Mouse (Mus musculus) colon, adult 2 months (tissue): ENCODE data around the gene Rdh7. TPM values are rescaled to one million over a fixed set of nuclear protein-coding genes. Genes with fewer than 3 reads are reported as not detected.

ENCODE experiments used
- polyA plus RNA-seq: library from polyadenylated mRNA; depleted of rRNA; stranded (reverse); fragments of >200 nt; gene quantifications from 2 replicates; pipeline ENCODE4 v1.2.3, GENCODE M21; 2012; rRNA removed

Rdh7 gene
- polyA plus RNA-seq, result 0.06 and 0.08 TPM in 2 replicates

DNA sequence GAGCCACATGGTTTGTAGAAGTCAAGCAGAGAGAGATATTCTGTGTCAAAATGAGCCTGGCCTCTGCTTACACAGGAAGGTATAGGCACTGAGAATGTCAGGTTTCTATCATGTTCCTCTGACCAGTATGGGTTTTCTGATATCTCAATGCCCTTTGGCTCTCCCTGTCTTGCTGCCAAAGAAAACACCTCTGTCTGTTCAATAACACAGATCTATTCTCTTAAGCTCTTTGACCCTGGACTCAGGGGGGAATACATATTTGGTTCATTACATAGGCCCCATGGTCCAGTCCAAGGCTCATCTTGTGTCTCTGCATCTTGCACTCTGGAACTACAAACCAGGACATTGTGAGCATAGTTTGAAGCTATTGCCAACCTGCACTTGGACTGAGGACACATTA, at the start of gene Rdh7:
Gene Rdh7, minus strand, starts transcription at position 213 of the 400 bp plus-strand sequence.

DNA sequence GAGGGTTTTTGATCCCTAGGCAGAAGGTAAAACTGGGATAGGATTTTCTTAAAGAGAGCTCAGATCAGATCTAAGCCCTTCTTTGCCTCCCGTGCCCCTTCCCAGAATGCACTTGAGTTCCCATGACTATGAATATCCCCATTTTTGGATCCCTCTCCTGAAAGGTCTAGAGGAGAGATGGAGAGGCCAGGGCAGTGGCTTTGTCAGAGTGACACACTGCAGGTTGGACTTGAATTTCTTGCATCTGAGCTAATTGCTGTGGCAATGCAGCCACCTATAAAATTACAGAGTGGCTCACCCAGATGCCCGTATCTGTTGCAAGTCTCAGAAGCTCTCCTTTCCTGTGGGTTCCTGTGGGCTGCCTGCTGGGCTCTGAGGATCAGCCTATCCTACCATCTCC, 9.6 kb upstream of the Rdh7 start, which contains the start of gene Sdr9c7:
Gene Sdr9c7, plus strand, starts transcription at position 301 of the 400 bp plus-strand sequence.

DNA sequence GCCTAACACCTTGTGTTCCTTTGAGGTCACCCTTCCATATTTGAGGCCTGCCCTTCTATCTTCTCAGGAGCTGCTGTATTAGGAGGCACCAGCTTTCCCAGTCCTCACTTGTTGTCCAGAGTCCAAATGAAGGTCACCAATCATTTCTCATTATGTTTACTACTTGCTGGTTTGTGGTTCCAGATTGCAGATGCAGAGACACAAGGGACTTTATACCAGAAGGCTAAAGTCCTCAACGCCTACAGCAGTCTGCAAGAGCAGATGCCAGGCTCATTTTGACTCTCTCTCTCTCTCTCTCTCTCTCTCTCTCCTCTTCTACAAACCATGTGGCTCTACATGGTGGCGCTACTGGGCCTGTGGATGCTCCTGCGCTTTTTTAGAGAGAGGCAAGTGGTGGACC, 22.4 kb downstream of the Rdh7 start, which contains the start of gene Rdh16f2:
Gene Rdh16f2, plus strand, starts transcription at position 243 of the 400 bp plus-strand sequence.

DNA sequence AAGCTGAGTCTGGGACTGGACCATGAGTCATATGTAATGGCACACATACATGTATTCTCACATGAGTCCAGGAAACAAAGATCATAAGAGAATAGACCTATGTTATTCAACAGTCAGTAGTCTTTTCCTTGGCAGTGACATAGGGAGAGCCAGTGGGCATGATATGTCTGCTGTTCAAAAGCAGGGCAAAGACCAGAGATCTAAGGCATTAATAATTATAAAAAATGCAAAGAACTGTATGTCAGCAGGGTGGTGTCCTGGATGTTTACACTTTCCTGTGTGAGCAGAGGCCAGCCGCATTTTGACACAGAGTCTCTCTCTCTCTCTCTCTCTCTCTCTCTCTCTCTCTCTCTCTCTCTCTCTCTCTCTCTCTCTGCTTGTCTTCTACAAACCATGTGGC, 39.0 kb downstream of the Rdh7 start, which contains the start of gene Rdh19:
Gene Rdh19, plus strand, starts transcription at position 301 of the 400 bp plus-strand sequence.

Other genes starting within 250 kb of the Rdh7 start
- 65.8 and 79.3 TPM in 2 replicates for gene Stat6, start 245.8 kb downstream of the Rdh7 start, polyA plus RNA-seq
- 2.4 TPM in 2 replicates for gene Nemp1, start 221.9 kb downstream of the Rdh7 start, polyA plus RNA-seq
- gene Nab2, start 220.2 kb downstream of the Rdh7 start, polyA plus RNA-seq, result 14.5 and 15.4 TPM in 2 replicates
- 132 and 140 TPM in 2 replicates for gene Myo1a, start 183.6 kb downstream of the Rdh7 start, polyA plus RNA-seq
- not detected in 2 replicates for gene Tac2, start 164.3 kb downstream of the Rdh7 start, polyA plus RNA-seq
- gene Zbtb39, start 149.3 kb downstream of the Rdh7 start, polyA plus RNA-seq, result 6.9 and 7.8 TPM in 2 replicates
- gene Gpr182, start 137.1 kb downstream of the Rdh7 start, polyA plus RNA-seq, result 1.7 TPM in 2 replicates
- 0.21 and 0.34 TPM in 2 replicates for gene Rdh1, start 129.1 kb downstream of the Rdh7 start, polyA plus RNA-seq
- gene Rdh16f1, start 129.0 kb downstream of the Rdh7 start, polyA plus RNA-seq, result 0.12 and 1.0 TPM in 2 replicates
- gene Rdh9, start 112.4 kb downstream of the Rdh7 start, polyA plus RNA-seq, result 7.8 and 13.4 TPM in 2 replicates
- gene Rdh16, start 87.7 kb downstream of the Rdh7 start, polyA plus RNA-seq, result 11.2 and 12.1 TPM in 2 replicates
- 0.10 and 0.49 TPM in 2 replicates for gene Rdh19, start 38.9 kb downstream of the Rdh7 start, polyA plus RNA-seq
- gene Rdh16f2, start 22.3 kb downstream of the Rdh7 start, polyA plus RNA-seq, result 0.31 and 1.4 TPM in 2 replicates
- 0.27 TPM in 1 of 2 replicates, not detected in the other for gene Sdr9c7, start 9.7 kb upstream of the Rdh7 start, polyA plus RNA-seq
- gene Hsd17b6, start 118.8 kb upstream of the Rdh7 start, polyA plus RNA-seq, result not detected in 2 replicates
- 2.0 and 2.3 TPM in 2 replicates for gene Prim1, start 126.4 kb upstream of the Rdh7 start, polyA plus RNA-seq
- gene Naca, start 146.8 kb upstream of the Rdh7 start, polyA plus RNA-seq, result 168 and 269 TPM in 2 replicates
- 31.9 and 33.8 TPM in 2 replicates for gene Ptges3, start 170.1 kb upstream of the Rdh7 start, polyA plus RNA-seq
- 5,215 and 5,581 TPM in 2 replicates for gene Atp5b, start 194.5 kb upstream of the Rdh7 start, polyA plus RNA-seq
- gene Baz2a, start 202.8 kb upstream of the Rdh7 start, polyA plus RNA-seq, result 30.8 and 32.8 TPM in 2 replicates